ENCODE assay signal across 8 mouse cellular contexts in genomic region chr1:163930458-163930794, GRCm38 (mm10). TPM values are rescaled to one million over a fixed set of nuclear protein-coding genes. Genes with fewer than 3 reads are reported as not detected.
DNase-seq lines count a peak whose midpoint lies in the region; ATAC-seq and TF ChIP-seq lines count a peak whose summit lies in the region.

No protein-coding gene starts in this region.

- H3K4me1 ChIP-seq in kidney, embryonic 14.5 days (ENCODE audit: control insufficient read depth, insufficient read depth, low read length), result peaks cover 8% of the 10 kb centered on the region; the same call in 1 of the 2 replicates
- H3K4me1 ChIP-seq in ES-E14 (ENCODE audit: control insufficient read depth in 2 of 2, insufficient read depth in 2 of 2, low read length in 2 of 2, poor library complexity in 1 of 2), result peaks cover 0 to 12% of the 10 kb centered on the region in 2 experiments; a peak in 3 of 4 replicates
- peaks cover 35% of the 10 kb centered on the region for H3K4me1 ChIP-seq in erythroblast, embryonic 14.5 days (ENCODE audit: control insufficient read depth)
- 0 out of 2 replicates have a peak, but pooled peaks cover 8% of the 10 kb centered on the region for H3K4me1 ChIP-seq in limb, embryonic 14.5 days (ENCODE audit: control insufficient read depth, insufficient read depth, low read length)
- H3K4me1 ChIP-seq in neural tube, embryonic 13.5 days (replicated peaks), result peaks cover 24% of the 10 kb centered on the region

- ATAC-seq in kidney, embryonic 14.5 days (ENCODE audit: low FRiP score, low TSS enrichment), result no peak; the same call in none of the 2 replicates
- ATAC-seq in limb, embryonic 14.5 days (ENCODE audit: low FRiP score, low read depth), result no peak
- ATAC-seq in neural tube, embryonic 13.5 days (ENCODE audit: low read depth), result no peak

- TF ChIP-seq POLR2A in limb, embryonic 14.5 days (IDR thresholded peaks at IDR 0.05; ENCODE audit: borderline replicate concordance, extremely low read depth, insufficient read depth, insufficient read length), result no peak

- peak overlapping the region; percentile 63 for H3K4me2 ChIP-seq in kidney, embryonic 14.5 days (replicated peaks; ENCODE audit: low read depth, low read length)
- H3K4me2 ChIP-seq in limb, embryonic 14.5 days (replicated peaks; ENCODE audit: low read depth, low read length, severe bottlenecking), result peak overlapping the region; percentile 84
- H3K4me2 ChIP-seq in neural tube, embryonic 13.5 days, result peak overlapping the region; percentile 88

- peak overlapping the region; percentile 93 for H3K9ac ChIP-seq in kidney, embryonic 14.5 days (ENCODE audit: low read depth, low read length)
- peak overlapping the region; percentile 98 for H3K9ac ChIP-seq in ES-E14 (ENCODE audit: insufficient read depth, low read depth, low read length, poor library complexity, severe bottlenecking)
- H3K9ac ChIP-seq in limb, embryonic 14.5 days (ENCODE audit: low read depth, low read length, severe bottlenecking), result peak overlapping the region; percentile 94
- peak overlapping the region; percentile 94 for H3K9ac ChIP-seq in neural tube, embryonic 13.5 days

- H3K36me3 ChIP-seq in kidney, embryonic 14.5 days (ENCODE audit: control insufficient read depth, insufficient read depth, low read length), result peaks cover 17% of the 10 kb centered on the region
- peaks cover 3% of the 10 kb centered on the region for H3K36me3 ChIP-seq in ES-E14 (ENCODE audit: control insufficient read depth, insufficient read depth, low read length, poor library complexity, severe bottlenecking)
- peaks cover 32% of the 10 kb centered on the region for H3K36me3 ChIP-seq in erythroblast, embryonic 14.5 days (ENCODE audit: control insufficient read depth)
- H3K36me3 ChIP-seq in limb, embryonic 14.5 days (ENCODE audit: control insufficient read depth, insufficient read depth, low read length), result peaks cover 21% of the 10 kb centered on the region
- peaks cover 23% of the 10 kb centered on the region for H3K36me3 ChIP-seq in neural tube, embryonic 13.5 days

- H3K4me3 ChIP-seq in kidney, embryonic 14.5 days (ENCODE audit: low read length), result peak overlapping the region; percentile 96
- peak overlapping the region; percentile 90 to 97 for H3K4me3 ChIP-seq in ES-E14 (ENCODE audit: insufficient read depth in 1 of 2, low read depth in 1 of 2, low read length in 2 of 2, poor library complexity in 1 of 2, severe bottlenecking in 1 of 2)
- peak overlapping the region; percentile 92 for H3K4me3 ChIP-seq in erythroblast, embryonic 14.5 days (replicated peaks)
- H3K4me3 ChIP-seq in limb, embryonic 14.5 days (replicated peaks; ENCODE audit: low read length), result peak overlapping the region; percentile 85
- peak overlapping the region; percentile 97 for H3K4me3 ChIP-seq in neural tube, embryonic 13.5 days

- 2% methylated on average over 12 of the region's 12 CpGs for WGBS in kidney, embryonic 14.5 days
- 3% methylated on average over 12 of the region's 12 CpGs for WGBS in limb, embryonic 14.5 days
- WGBS in neural tube, embryonic 13.5 days, result 5% methylated on average over 12 of the region's 12 CpGs

- no peaks in the 10 kb centered on the region for H3K9me3 ChIP-seq in kidney, embryonic 14.5 days (ENCODE audit: control insufficient read depth, low read length)
- H3K9me3 ChIP-seq in ES-E14 (ENCODE audit: control insufficient read depth, insufficient read depth, low read depth, low read length), result no peaks in the 10 kb centered on the region
- no peaks in the 10 kb centered on the region for H3K9me3 ChIP-seq in erythroblast, embryonic 14.5 days (ENCODE audit: control insufficient read depth, low read length)
- H3K9me3 ChIP-seq in limb, embryonic 14.5 days (ENCODE audit: control insufficient read depth, low read length), result no peaks in the 10 kb centered on the region
- H3K9me3 ChIP-seq in neural tube, embryonic 13.5 days, result no peaks in the 10 kb centered on the region

- DNase-seq in kidney, postnatal 4 days, result no peak
- peak; percentile 16 for DNase-seq in ES-E14 (ENCODE audit: low read depth, low spot score)
- DNase-seq in limb, embryonic 14.5 days (ENCODE audit: low spot score), result peak; percentile 6
- DNase-seq in adrenal gland, postnatal 4 days (ENCODE audit: low spot score in 2 of 2), result no peak
- no peak for DNase-seq in spleen, postnatal 36 days (ENCODE audit: low spot score in 2 of 2)

- H3K27ac ChIP-seq in kidney, embryonic 14.5 days (ENCODE audit: low read depth, low read length), result no peak overlapping the region
- peak overlapping the region; percentile 3; the same call in 1 of the 2 replicates for H3K27ac ChIP-seq in ES-E14 (ENCODE audit: insufficient read depth, low read depth, low read length, poor library complexity, severe bottlenecking)
- 0 out of 2 replicates have a peak overlapping the region, but pooled peaks have one; percentile 63 for H3K27ac ChIP-seq in limb, embryonic 14.5 days (replicated peaks; ENCODE audit: low read depth, low read length)
- peak overlapping the region; percentile 92; the same call in 1 of the 2 replicates for H3K27ac ChIP-seq in neural tube, embryonic 13.5 days (replicated peaks)

- no peaks in the 10 kb centered on the region for H3K27me3 ChIP-seq in kidney, embryonic 14.5 days (ENCODE audit: control insufficient read depth, insufficient read depth, low read length)
- H3K27me3 ChIP-seq in erythroblast, embryonic 14.5 days (ENCODE audit: control insufficient read depth), result no peaks in the 10 kb centered on the region
- no peaks in the 10 kb centered on the region for H3K27me3 ChIP-seq in limb, embryonic 14.5 days (ENCODE audit: control insufficient read depth, insufficient read depth, low read length)
- H3K27me3 ChIP-seq in neural tube, embryonic 13.5 days, result no peaks in the 10 kb centered on the region

- in situ Hi-C loops in ES-E14 (cut with MboI; ENCODE audit: low sequenced_read_pairs in 2 of 2, unreplicated experiment in 2 of 2), result no loop called here

TF ChIP-seq in ES-E14, 5 proteins besides CTCF, POLR2A, EP300 and RAD21:
- no peak for TF ChIP-seq CHD2 (IDR thresholded peaks at IDR 0.05; ENCODE audit: low read depth, low read length)

RNA-seq across cellular contexts. Expression of gene Scyl3, which starts 1.5 kb away (rescaled TPM):
- 9.9 and 17.5 TPM in 2 replicates for polyA plus RNA-seq in kidney, embryonic 14.5 days (2014; fragmentation: Nextera tagmentation; extraction: Ambion mirVana)
- 13.0 and 19.1 TPM in 2 replicates for total RNA-seq in ES-E14 (2012; rRNA removed)
- 0.22 and 0.31 TPM in 2 replicates for polyA plus RNA-seq in erythroblast, embryonic 14.5 days (2012)
- polyA plus RNA-seq in limb, embryonic 14.5 days (2012; rRNA removed), result 15.3 and 16.6 TPM in 2 replicates
- polyA plus RNA-seq in limb, embryonic 14.5 days (2014; fragmentation: Nextera tagmentation; extraction: Ambion mirVana), result 20.8 and 22.5 TPM in 2 replicates
- 15.5 and 17.1 TPM in 2 replicates for polyA plus RNA-seq in neural tube, embryonic 13.5 days (2015; fragmentation: Nextera tagmentation; extraction: Ambion mirVana)
- 10 to 100 TPM; 29.1 to 30.2 TPM for total RNA-seq in adrenal gland, postnatal 4 days (2021)

Comparison
In these comparisons a context has a peak if more than half of its experiments do, and no peak if none do; other contexts are left out.
1. DNase-seq: peak in ES-E14 (single experiment) and limb, embryonic 14.5 days (single experiment); none in kidney, postnatal 4 days (0 of 2), adrenal gland, postnatal 4 days (0 of 2) and spleen, postnatal 36 days (0 of 2).
2. Peak in every context shown above with its lines, with median percentiles within 50 percentile points of each other: H3K4me2 ChIP-seq, H3K4me3 ChIP-seq and H3K9ac ChIP-seq.